Mouse (Mus musculus) olfactory bulb, adult 2 months (tissue): ENCODE results near the gene Gm42791. TPM values are rescaled to one million over a fixed set of nuclear protein-coding genes. Genes with fewer than 3 reads are reported as not detected.

Source experiments
- H3K27ac ChIP-seq: fragments of 200-500 bp; 2 replicates; pipeline ENCODE4 v1.5.1; 2012; ENCODE audit warnings: low read depth, low read length; ENCODE audit not compliant: insufficient read depth
- H3K4me1 ChIP-seq: fragments of 200-500 bp; 2 replicates; pipeline ENCODE4 v1.6.1; 2012; ENCODE audit warnings: low read length; ENCODE audit not compliant: control insufficient read depth, insufficient read depth
- H3K4me3 ChIP-seq: fragments of 200-500 bp; 2 replicates; pipeline ENCODE4 v1.5.1; 2012; ENCODE audit warnings: mild to moderate bottlenecking, low read depth, low read length, moderate library complexity; ENCODE audit not compliant: insufficient read depth
- CTCF ChIP-seq: fragments of 200-500 bp; IDR thresholded peaks from 2 replicates; pipeline ENCODE4 v1.5.1; 2012; ENCODE audit warnings: low read depth, mild to moderate bottlenecking, low read length, moderate library complexity; ENCODE audit not compliant: insufficient read depth
- POLR2A ChIP-seq: fragments of 200-500 bp; IDR thresholded peaks from 2 replicates; pipeline ENCODE4 v1.6.1; 2012; ENCODE audit warnings: mild to moderate bottlenecking, low read depth, low read length, moderate library complexity; ENCODE audit not compliant: insufficient read depth
- WGBS: fragments of 180-500 bp; shearing (Covaris S2); methylation state at CpG from one replicate; pipeline ENCODE4 v1.1.7; 2018; 5-methylcytosine and 5-hydroxymethylcytosine counted together
- polyA plus RNA-seq: library from polyadenylated mRNA; stranded (reverse); fragments of >200 nt; gene quantifications from 2 replicates; pipeline ENCODE4 v1.2.4, GENCODE M21; 2012; ENCODE audit warnings: low replicate concordance; ENCODE audit not compliant: missing spikeins, insufficient read depth, insufficient read length

Gene Gm42791
- polyA plus RNA-seq, 1 experiment = not detected

DNA sequence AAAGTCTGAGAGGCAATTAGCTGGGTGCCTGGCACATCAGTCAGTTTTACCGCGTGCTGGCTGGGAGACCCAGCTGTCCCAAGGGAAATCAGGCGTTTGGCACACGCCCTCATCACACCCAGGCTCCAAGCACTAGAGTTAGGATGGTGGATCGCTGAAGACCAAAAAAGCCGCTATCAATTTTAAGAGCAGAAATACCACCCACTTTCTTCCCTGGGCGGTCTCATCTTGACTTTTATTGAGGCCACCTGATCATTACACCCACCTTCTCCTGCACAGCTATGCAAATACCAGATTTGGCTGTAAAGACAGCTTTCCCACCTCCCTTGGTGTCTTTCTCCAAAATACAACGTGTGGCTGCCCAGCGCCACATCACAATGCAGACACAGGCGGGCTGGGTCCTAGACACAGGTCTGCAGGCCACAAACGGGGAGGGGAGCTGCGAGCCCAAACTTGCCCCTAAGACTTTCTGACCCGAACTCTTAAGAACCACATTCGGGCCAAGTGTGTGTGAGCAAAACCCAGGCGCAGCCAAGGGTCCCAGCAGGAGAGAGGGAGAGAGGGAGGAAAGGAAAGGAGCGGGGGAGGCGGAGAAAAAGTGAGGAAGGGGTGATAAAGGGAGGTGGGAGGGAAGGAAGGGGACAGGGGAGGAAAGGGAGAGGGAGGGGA lies 19.8 kb upstream of the Gm42791 start:
- TF ChIP-seq CTCF (no peak), POLR2A (0 out of 2 replicates have a peak, but pooled peaks have one; percentile 35)
- WGBS = 42% methylated on average over 17 of the region's 17 CpGs
- Histone ChIP-seq H3K27ac (peak overlapping the region; percentile 31; the same call in 1 of the 2 replicates), H3K4me3 (peak overlapping the region; percentile 64), H3K4me1 (peaks cover 12% of the 10 kb centered on the region)

- H3K4me1 ChIP-seq = peaks cover 12% of the 10 kb centered on the region
- TF ChIP-seq CTCF = no peak
- no peak for TF ChIP-seq POLR2A
- H3K27ac ChIP-seq = no peak overlapping the region
- WGBS = 85% methylated on average over 7 of the region's 7 CpGs
- H3K4me3 ChIP-seq = peak overlapping the region; percentile 64; the same call in 1 of the 2 replicates
Measured at GRCm38 (mm10) chr5:149013817-149014508, 19.0 kb upstream of the Gm42791 start.

DNA sequence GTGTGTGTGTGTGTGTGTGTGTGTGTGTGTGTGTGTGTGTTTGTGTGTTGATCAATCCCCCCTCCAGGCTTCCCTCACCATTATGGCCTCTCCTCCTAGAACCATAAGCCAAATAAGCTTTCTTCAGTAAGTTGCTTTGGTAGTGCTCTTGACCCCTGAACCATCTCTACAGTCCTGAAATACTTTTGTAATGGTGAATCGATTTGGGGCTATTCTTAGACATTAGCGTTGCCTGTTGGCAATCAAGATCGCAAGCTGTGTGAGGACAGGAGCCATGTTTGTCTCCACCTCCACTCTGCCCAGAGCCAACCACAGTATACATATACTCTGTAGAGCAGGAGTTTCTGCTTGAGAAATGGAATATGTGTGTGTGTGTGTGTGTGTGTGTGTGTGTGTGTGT lies 14.2 kb upstream of the Gm42791 start:
- no peak for TF ChIP-seq POLR2A
- TF ChIP-seq CTCF = no peak
- Histone ChIP-seq H3K27ac (no peak overlapping the region), H3K4me1 (peaks cover 3% of the 10 kb centered on the region; the same call in 1 of the 2 replicates), H3K4me3 (no peak overlapping the region)
- 77% methylated on average over 3 of the region's 3 CpGs for WGBS

- H3K4me3 ChIP-seq = no peak overlapping the region
- H3K27ac ChIP-seq = peak overlapping the region; percentile 63; the same call in 1 of the 2 replicates
- peaks cover 3% of the 10 kb centered on the region; the same call in 1 of the 2 replicates for H3K4me1 ChIP-seq
- no peak for TF ChIP-seq POLR2A
- TF ChIP-seq CTCF = no peak
- WGBS = 58% methylated on average over 5 of the region's 5 CpGs
Measured at GRCm38 (mm10) chr5:149007295-149007646, 12.3 kb upstream of the Gm42791 start.

DNA sequence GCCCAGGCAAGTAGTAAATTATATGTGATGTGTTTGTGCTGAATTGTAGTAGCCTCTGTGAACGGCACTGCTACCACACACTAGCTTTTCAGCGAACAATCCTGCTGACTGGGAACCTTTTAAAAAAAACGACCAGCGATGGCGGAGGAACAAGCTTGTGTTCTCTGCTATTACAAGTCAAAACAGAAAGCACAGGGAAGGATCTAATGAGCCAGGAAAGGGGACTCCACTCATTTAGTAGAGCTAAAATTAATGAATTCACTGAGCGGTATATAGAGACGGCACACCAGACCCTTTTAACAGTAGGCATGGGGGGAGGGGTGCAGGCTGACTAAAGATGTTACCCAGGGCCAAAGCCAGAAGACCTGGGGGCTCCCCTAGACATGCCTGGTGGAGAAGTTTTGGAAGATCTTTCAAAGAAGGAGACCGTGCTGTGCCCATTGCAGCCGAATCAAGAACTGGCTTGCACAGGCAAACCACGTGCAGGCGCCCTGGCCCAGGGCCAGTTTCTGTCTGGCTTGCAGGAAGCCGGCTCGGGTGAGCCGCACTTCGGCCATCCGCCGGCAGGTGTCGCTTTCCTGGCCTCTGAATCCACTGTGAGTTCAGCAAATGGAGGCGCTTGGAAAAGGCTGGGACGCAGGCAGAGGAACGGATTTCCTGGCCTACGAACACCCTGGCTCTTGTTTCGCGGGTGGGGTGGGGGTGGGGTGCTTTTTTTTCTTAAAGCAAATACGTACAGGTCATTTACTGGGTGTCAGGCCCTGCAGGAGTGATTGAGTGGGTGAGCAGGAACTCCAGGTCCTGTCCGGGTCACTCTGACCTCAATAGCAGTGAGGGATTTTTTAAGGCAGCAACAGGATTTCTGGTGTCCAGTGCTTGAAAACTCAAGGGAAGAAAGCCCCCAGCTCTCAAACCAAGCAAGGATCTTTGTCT lies 11.7 kb upstream of the Gm42791 start:
- TF ChIP-seq CTCF (peak; percentile 96), POLR2A (no peak)
- Histone ChIP-seq H3K4me3 (peak overlapping the region; percentile 45), H3K4me1 (peaks cover 3% of the 10 kb centered on the region; the same call in 1 of the 2 replicates), H3K27ac (peak overlapping the region; percentile 86)
- WGBS = 3% methylated on average over 26 of the region's 26 CpGs

- H3K4me3 ChIP-seq = no peak overlapping the region
Measured at GRCm38 (mm10) chr5:149005701-149006361, 10.9 kb upstream of the Gm42791 start.

DNA sequence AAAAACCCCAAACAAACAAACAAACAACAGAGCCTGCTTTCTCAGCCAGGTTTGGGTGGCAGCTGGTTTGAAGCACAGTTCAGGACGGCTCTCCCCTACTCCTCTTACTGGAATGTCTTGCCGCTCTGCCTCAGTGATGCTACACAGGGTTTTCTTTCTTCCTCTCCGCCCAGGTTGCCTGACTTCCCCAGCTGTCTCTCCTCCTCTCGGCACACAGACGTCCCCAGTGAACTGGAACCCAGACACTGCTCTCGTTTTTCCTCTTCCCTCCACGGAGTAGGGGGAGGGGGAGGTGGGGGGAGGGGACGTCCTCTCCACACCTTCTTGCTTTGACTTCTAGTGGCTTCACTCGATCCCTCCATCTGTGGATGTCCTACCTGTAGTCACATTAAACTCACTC lies 10.1 kb upstream of the Gm42791 start:
- H3K27ac ChIP-seq = no peak overlapping the region
- H3K4me3 ChIP-seq = no peak overlapping the region
- TF ChIP-seq POLR2A = no peak
- no peak for TF ChIP-seq CTCF
- peaks cover 3% of the 10 kb centered on the region; the same call in 1 of the 2 replicates for H3K4me1 ChIP-seq
- WGBS = 40% methylated on average over 9 of the region's 9 CpGs

More at GRCm38 (mm10) chr5:149005701-149006361, 10.9 kb upstream of the Gm42791 start:
- TF ChIP-seq CTCF (no peak), POLR2A (no peak)
- WGBS = 46% methylated on average over 9 of the region's 9 CpGs
- Histone ChIP-seq H3K27ac (peak overlapping the region; percentile 86), H3K4me1 (peaks cover 3% of the 10 kb centered on the region; the same call in 1 of the 2 replicates)

DNA sequence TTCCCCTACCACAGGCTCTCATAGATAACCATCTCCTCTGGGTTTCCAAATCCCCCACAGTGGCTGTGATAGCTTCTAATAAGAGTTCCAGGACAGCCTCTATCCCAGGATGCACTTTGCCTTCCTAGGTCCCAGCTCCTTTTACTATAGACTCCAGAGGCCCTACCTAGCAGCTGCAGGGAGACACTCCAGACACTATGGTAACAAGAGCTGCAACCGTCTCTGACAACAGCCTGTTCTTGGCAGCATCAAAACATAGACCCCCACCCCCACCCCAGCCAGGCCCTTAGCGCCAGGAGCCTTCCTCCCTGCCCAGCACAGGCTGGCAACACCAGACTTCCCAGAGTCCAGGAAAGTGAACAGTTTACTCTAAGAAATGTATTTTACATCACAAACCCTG lies 8.2 kb upstream of the Gm42791 start:
- Histone ChIP-seq H3K4me1 (peaks cover 3% of the 10 kb centered on the region; the same call in 1 of the 2 replicates), H3K4me3 (no peak overlapping the region), H3K27ac (no peak overlapping the region)
- TF ChIP-seq CTCF (no peak), POLR2A (no peak)
- 51% methylated on average over 2 of the region's 2 CpGs for WGBS
